Mouse (Mus musculus) midbrain, postnatal 0 days (tissue): ENCODE results near the gene Adcy3. TPM values are rescaled to one million over a fixed set of nuclear protein-coding genes. Genes with fewer than 3 reads are reported as not detected.

Experiments
- ATAC-seq: fragments of 200-750 bp; cut with Nextera tagmentation; 2 replicates; pipeline ENCODE4 v1.8.0; 2017; ENCODE audit warnings: moderate number of reproducible peaks, mild to moderate bottlenecking, moderate TSS enrichment, moderate library complexity; ENCODE audit not compliant: low FRiP score
- DNase-seq: peaks from one replicate; pipeline ENCODE4 v3.0.0-alpha.2; 2015; ENCODE audit warnings: low spot score
- H3K27ac ChIP-seq: fragments of 300-500 bp; sonication (generic); 2 replicates; pipeline ENCODE4 v1.5.1; 2014; ENCODE audit warnings: low read depth, mild to moderate bottlenecking, low read length, mixed read lengths
- H3K27me3 ChIP-seq: fragments of 300-500 bp; sonication (generic); 2 replicates; pipeline ENCODE4 v1.6.1; 2014; ENCODE audit warnings: low read length, control low read depth, mixed read lengths; ENCODE audit not compliant: insufficient read depth
- H3K36me3 ChIP-seq: fragments of 300-500 bp; sonication (generic); 2 replicates; pipeline ENCODE4 v1.6.1; 2014; ENCODE audit warnings: low read length, control low read depth, mixed read lengths; ENCODE audit not compliant: insufficient read depth
- H3K4me1 ChIP-seq: fragments of 300-500 bp; sonication (generic); 2 replicates; pipeline ENCODE4 v1.6.1; 2014; ENCODE audit warnings: mild to moderate bottlenecking, control low read depth, antibody characterized with exemption, low read length, mixed read lengths; ENCODE audit not compliant: insufficient read depth
- H3K4me2 ChIP-seq: fragments of 300-500 bp; sonication (generic); 2 replicates; pipeline ENCODE4 v1.6.1; 2014; ENCODE audit warnings: low read depth, mild to moderate bottlenecking, low read length, mixed read lengths; ENCODE audit not compliant: poor library complexity, severe bottlenecking
- H3K4me3 ChIP-seq: fragments of 300-500 bp; sonication (generic); 2 replicates; pipeline ENCODE4 v1.5.1; 2014; ENCODE audit warnings: low read depth, mild to moderate bottlenecking, low read length, moderate library complexity
- H3K9ac ChIP-seq: fragments of 300-500 bp; sonication (generic); replicated peaks from 2 replicates; pipeline ENCODE4 v1.6.1; 2014; ENCODE audit warnings: mild to moderate bottlenecking, low read length, moderate library complexity, mixed read lengths; ENCODE audit not compliant: poor library complexity, severe bottlenecking
- H3K9me3 ChIP-seq: fragments of 300-500 bp; sonication (generic); 2 replicates; pipeline ENCODE4 v1.6.1; 2016; ENCODE audit warnings: low read length, control low read depth
- CTCF ChIP-seq: IDR thresholded peaks from 2 replicates; pipeline ENCODE4 v1.5.1; 2016; ENCODE audit warnings: antibody characterized with exemption, mild to moderate bottlenecking
- WGBS: fragments of 180-500 bp; shearing (Covaris S2); extraction: QIAGEN DNeasy Blood & Tissue Kit; methylation state at CpG from one replicate; pipeline ENCODE4 v1.1.7; 2014; 5-methylcytosine and 5-hydroxymethylcytosine counted together
- polyA plus RNA-seq: library from polyadenylated mRNA; unstranded; fragments of >200 nt; fragmentation: Nextera tagmentation; extraction: Ambion mirVana; gene quantifications from 2 replicates; pipeline ENCODE4 v1.2.1, GENCODE M21; 2015
- total RNA-seq: library from RNA; depleted of rRNA; stranded (reverse); fragments of >200 nt; gene quantifications from 2 replicates; pipeline ENCODE4 v1.2.3, GENCODE M21; 2014

The Adcy3 gene
- total and polyA plus RNA-seq, 2 experiments from 2014 or later = 12.5 to 38.7 TPM

DNA sequence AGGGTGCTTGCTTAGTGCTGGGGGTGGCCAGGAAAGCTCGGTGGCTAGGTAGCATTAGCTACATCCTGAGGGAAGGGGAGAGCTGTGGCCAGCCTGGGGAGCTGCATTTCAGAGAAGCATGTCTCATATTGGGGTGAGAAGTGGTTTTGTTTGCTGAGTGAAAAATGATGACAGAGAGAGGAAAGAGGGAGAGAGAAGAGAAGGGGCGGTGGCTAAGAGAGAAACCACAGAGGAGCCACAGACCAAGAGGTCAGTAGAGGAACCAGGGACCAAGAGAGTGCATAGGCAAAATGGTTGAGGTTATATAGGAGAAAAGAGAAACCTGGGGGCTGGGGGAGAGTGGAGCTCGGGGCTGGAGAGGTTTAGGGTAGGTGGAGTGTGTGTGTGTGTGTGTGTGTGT lies 25.3 kb downstream of the Adcy3 start:
- H3K27me3 ChIP-seq = no peaks in the 10 kb centered on the region
- H3K9me3 ChIP-seq = no peaks in the 10 kb centered on the region
- DNase-seq (no peak), ATAC-seq (no peak)
- no peaks in the 10 kb centered on the region for H3K36me3 ChIP-seq
- no peaks in the 10 kb centered on the region for H3K4me1 ChIP-seq
- H3K4me3 ChIP-seq = no peak overlapping the region
- H3K9ac ChIP-seq = no peak overlapping the region
- TF ChIP-seq CTCF = no peak
- H3K4me2 ChIP-seq = no peak overlapping the region
- no peak overlapping the region for H3K27ac ChIP-seq
- WGBS = 90% methylated on average over 3 of the region's 3 CpGs

DNA sequence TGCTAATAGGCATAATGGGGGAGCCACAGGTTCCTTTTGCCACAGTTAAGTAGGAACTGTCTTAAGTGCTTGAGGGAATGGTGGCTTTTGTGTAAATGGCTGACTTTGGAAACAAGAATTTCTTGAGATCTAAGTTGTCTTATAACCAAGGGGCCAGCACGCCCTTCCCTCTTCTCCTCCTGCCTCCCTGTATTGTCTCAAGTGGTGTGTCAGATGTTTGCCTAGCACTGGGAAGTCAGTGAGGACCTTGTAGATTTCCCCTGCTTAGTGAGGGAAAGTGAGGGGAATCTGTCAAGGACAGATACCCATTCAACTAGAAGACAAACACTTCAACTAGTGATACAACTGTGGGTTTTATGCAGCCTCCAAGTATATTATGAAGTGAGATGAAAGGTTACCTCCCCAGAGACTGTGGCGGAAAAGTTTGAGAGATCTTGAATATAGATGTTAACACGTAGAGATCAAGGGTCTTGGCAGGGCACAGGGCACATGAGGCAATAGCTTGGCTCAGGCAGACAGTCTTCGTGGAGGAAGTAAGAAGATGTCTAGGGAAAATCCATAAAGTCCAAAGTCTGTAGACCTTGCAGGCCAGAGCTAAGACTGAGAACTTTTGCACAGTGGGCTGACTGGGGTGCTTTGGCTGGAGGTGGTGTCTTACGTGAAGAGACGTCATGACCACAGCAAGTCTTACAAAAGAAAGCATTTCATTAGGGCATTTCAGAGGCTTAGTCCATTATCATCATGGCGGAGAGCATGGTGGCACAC lies 26.1 kb downstream of the Adcy3 start:
- Histone ChIP-seq H3K4me1 (no peaks in the 10 kb centered on the region), H3K36me3 (no peaks in the 10 kb centered on the region), H3K4me3 (no peak overlapping the region), H3K9me3 (no peaks in the 10 kb centered on the region), H3K27ac (no peak overlapping the region), H3K4me2 (no peak overlapping the region), H3K9ac (no peak overlapping the region), H3K27me3 (no peaks in the 10 kb centered on the region)
- ATAC-seq (no peak), DNase-seq (no peak)
- WGBS = 95% methylated on average over 7 of the region's 7 CpGs
- TF ChIP-seq CTCF = no peak

DNA sequence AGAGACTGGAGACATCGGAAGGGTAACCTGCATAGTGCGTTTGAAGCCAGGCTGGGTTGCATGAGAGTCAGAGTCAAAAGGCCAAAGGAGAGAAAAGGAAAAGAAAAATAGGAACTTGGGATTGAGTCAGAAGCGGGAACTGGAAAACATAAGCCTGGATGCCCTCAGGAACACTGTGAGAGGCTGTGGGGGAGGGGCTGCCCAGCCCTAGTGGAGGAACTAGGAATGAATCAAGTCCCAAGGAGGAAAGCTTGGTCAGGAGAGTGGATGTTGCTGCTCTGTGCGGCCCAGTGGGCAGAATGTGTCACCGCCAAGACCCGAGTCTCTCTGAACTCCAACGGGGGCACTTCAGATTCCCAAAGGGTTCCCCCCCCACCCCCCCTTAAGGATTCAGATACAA lies 27.4 kb downstream of the Adcy3 start:
- no peaks in the 10 kb centered on the region for H3K36me3 ChIP-seq
- H3K27ac ChIP-seq = no peak overlapping the region
- no peaks in the 10 kb centered on the region for H3K27me3 ChIP-seq
- no peak overlapping the region for H3K4me2 ChIP-seq
- H3K9me3 ChIP-seq = no peaks in the 10 kb centered on the region
- TF ChIP-seq CTCF = 0 out of 2 replicates have a peak, but pooled peaks have one; percentile 7
- ATAC-seq (no peak), DNase-seq (no peak)
- no peak overlapping the region for H3K9ac ChIP-seq
- H3K4me1 ChIP-seq = no peaks in the 10 kb centered on the region
- WGBS = 74% methylated on average over 7 of the region's 7 CpGs
- H3K4me3 ChIP-seq = no peak overlapping the region

DNA sequence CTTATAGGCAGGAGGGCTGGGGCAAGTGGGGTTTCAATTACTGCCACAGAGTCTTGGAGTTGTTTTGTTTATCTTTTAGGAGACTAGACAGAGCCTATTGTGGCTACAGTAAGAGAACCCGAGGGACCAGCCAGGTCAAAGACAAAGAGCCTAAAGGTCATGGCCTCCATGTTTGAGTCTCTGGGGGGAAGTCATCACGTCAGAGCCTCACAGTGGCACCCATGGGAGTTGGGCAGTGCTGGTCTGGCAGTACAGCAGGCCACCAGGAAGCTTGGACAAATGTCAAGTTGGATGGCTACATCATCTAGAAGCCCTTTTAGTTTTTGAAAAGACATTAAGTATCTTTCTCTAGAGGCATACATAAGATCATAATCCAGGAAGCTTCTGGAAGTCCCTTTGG lies 30.0 kb downstream of the Adcy3 start:
- Histone ChIP-seq H3K9ac (no peak overlapping the region), H3K9me3 (no peaks in the 10 kb centered on the region), H3K4me1 (no peaks in the 10 kb centered on the region), H3K4me2 (no peak overlapping the region), H3K36me3 (no peaks in the 10 kb centered on the region), H3K27me3 (no peaks in the 10 kb centered on the region), H3K4me3 (no peak overlapping the region), H3K27ac (no peak overlapping the region)
- DNase-seq (no peak), ATAC-seq (no peak)
- WGBS = 31% methylated on average over 2 of the region's 2 CpGs
- TF ChIP-seq CTCF = no peak

DNA sequence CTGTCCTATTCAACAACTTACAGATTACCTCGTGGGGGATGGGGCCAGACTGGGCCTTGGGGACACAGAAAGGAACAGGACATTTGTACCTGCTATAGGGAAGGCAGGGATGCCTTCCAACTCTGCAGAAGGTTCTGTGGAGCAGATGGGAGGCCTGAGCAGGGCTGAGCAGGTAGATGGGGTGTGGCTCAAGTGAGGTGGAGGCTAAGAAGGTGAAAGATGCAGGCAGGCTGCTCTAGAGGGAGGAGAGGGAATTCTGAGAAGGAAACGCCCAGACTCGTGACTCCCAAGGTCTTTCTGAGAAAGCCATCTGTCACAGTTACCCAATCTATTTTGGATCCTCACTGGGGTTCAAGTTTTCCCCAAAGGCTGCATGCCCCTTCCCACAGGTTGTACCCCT lies 34.1 kb downstream of the Adcy3 start:
- no peak for TF ChIP-seq CTCF
- Histone ChIP-seq H3K27me3 (no peaks in the 10 kb centered on the region), H3K9ac (no peak overlapping the region), H3K9me3 (no peaks in the 10 kb centered on the region), H3K36me3 (no peaks in the 10 kb centered on the region), H3K4me1 (no peaks in the 10 kb centered on the region), H3K4me2 (no peak overlapping the region), H3K4me3 (no peak overlapping the region), H3K27ac (no peak overlapping the region)
- DNase-seq (no peak), ATAC-seq (no peak)
- WGBS = 81% methylated on average over 3 of the region's 3 CpGs

DNA sequence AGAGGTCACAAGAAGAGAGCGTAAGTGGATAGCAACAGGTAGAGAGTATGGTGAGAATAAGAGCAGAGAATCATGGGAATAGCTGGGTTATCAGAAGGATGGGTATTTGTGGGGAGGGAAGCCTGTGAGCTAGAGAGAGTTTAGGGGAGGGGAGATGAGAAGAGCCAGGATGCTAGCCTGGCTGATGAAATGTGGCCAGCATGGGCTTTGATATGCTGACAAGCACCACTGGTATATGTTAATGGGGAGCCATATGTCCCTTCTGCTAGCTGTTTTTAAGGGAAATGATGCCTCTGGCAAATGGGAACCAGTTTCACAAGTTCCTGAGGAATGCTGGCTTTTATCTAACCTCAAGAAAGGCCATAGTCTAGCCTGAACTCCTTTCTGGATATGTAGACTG lies 36.2 kb downstream of the Adcy3 start:
- H3K4me3 ChIP-seq = no peak overlapping the region
- no peaks in the 10 kb centered on the region for H3K4me1 ChIP-seq
- H3K4me2 ChIP-seq = no peak overlapping the region
- no peaks in the 10 kb centered on the region for H3K27me3 ChIP-seq
- ATAC-seq = no peak
- 100% methylated on average over 1 of the region's 1 CpGs for WGBS
- DNase-seq = no peak
- H3K9ac ChIP-seq = no peak overlapping the region
- H3K9me3 ChIP-seq = no peaks in the 10 kb centered on the region
- TF ChIP-seq CTCF = no peak
- no peak overlapping the region for H3K27ac ChIP-seq
- no peaks in the 10 kb centered on the region for H3K36me3 ChIP-seq
